Mouse (Mus musculus) Muller cell, postnatal 12 days (primary cell): ENCODE measurements around the gene Gm5105.

Experiments used
- DNase-seq: peaks from one replicate; pipeline ENCODE4 v3.0.0-alpha.2; 2015; ENCODE audit errors: inconsistent ontology term

Gm5105 gene

GRCm38 (mm10) chr3:138068103-138068502, 915 bp upstream of the Gm5105 start:
- no peak for DNase-seq

- no peak for DNase-seq
Observed at GRCm38 (mm10) chr3:138066348-138066856, 786 bp downstream of the Gm5105 start.

- no peak for DNase-seq
Observed at GRCm38 (mm10) chr3:138065930-138066329, 1.3 kb downstream of the Gm5105 start.

- DNase-seq = peak; percentile 81
Observed at GRCm38 (mm10) chr3:138064732-138065645, 2.2 kb downstream of the Gm5105 start, which contains the start of gene 1110002E22Rik. Gene 1110002E22Rik (plus strand): TSS chr3:138065052.

- DNase-seq = peak; percentile 42
Observed at GRCm38 (mm10) chr3:138063731-138064329, 3.4 kb downstream of the Gm5105 start.

- DNase-seq = no peak
Observed at GRCm38 (mm10) chr3:138062673-138063072, 4.5 kb downstream of the Gm5105 start.

GRCm38 (mm10) chr3:138061205-138061911, 5.8 kb downstream of the Gm5105 start:
- DNase-seq = no peak

- no peak for DNase-seq
Observed at GRCm38 (mm10) chr3:138060429-138060828, 6.8 kb downstream of the Gm5105 start.

- no peak for DNase-seq
Observed at GRCm38 (mm10) chr3:138058226-138058625, 9.0 kb downstream of the Gm5105 start.

- no peak for DNase-seq
Observed at GRCm38 (mm10) chr3:138056976-138057375, 10.2 kb downstream of the Gm5105 start.

GRCm38 (mm10) chr3:138053969-138054368, 13.2 kb downstream of the Gm5105 start:
- DNase-seq = peak; percentile 87

GRCm38 (mm10) chr3:138051431-138051830, 15.8 kb downstream of the Gm5105 start:
- peak; percentile 84 for DNase-seq

- no peak for DNase-seq
Observed at GRCm38 (mm10) chr3:138050772-138051171, 16.4 kb downstream of the Gm5105 start.

GRCm38 (mm10) chr3:138049555-138049954, 17.6 kb downstream of the Gm5105 start:
- DNase-seq = no peak

- peak; percentile 29 for DNase-seq
Observed at GRCm38 (mm10) chr3:138043316-138043715, 23.9 kb downstream of the Gm5105 start.

- peak; percentile 61 for DNase-seq
Observed at GRCm38 (mm10) chr3:138041591-138042301, 25.4 kb downstream of the Gm5105 start.

GRCm38 (mm10) chr3:138040938-138041337, 26.2 kb downstream of the Gm5105 start:
- no peak for DNase-seq

GRCm38 (mm10) chr3:138033986-138034385, 33.2 kb downstream of the Gm5105 start:
- peak; percentile 91 for DNase-seq

GRCm38 (mm10) chr3:138030563-138030962, 36.6 kb downstream of the Gm5105 start:
- no peak for DNase-seq

- peak; percentile 62 for DNase-seq
Observed at GRCm38 (mm10) chr3:138029351-138029750, 37.8 kb downstream of the Gm5105 start.
